Mouse (Mus musculus) erythroblast, embryonic 14.5 days (primary cell): ENCODE data around the gene Gde1.

Experiments
- GATA1 ChIP-seq: IDR thresholded peaks from 2 replicates; pipeline ENCODE4 v1.6.1; 2012; ENCODE audit warnings: low read length, inconsistent platforms, mixed read lengths
- TAL1 ChIP-seq: IDR thresholded peaks from 3 replicates; pipeline ENCODE4 v1.6.1; 2012; ENCODE audit warnings: low read length, inconsistent platforms, mixed read lengths

DNA sequence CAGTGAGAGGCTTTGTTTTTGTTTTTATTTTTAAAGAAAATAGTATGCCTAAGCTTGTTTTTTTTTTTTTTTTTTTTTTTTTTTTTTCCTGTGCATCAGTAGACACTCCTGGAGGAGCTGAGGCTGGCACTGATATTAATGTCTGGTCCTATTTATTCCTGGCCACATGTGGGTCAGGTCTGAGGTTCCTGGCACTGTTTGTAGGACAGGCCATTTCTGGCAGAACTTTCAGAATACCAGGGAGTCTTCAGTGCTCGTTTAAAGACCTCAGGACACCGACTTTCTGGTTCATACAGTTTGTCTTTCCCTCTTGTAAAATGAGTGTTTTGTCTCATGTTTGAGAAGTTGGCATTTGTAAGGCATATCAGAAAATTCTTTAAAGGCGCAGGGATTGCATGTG, 26.2 kb upstream of the Gde1 start:
- TF ChIP-seq GATA1, result no peak
- no peak for TF ChIP-seq TAL1
